Mouse (Mus musculus) midbrain, embryonic 12.5 days (tissue): ENCODE data around the gene Nmt2. TPM values are rescaled to one million over a fixed set of nuclear protein-coding genes. Genes with fewer than 3 reads are reported as not detected.

Experiments used
- ATAC-seq: fragments of 200-750 bp; cut with Nextera tagmentation; 2 replicates; pipeline ENCODE4 v1.8.0; 2017; ENCODE audit warnings: low read depth, moderate TSS enrichment, moderate library complexity; ENCODE audit not compliant: low FRiP score
- H3K27ac ChIP-seq: fragments of 300-500 bp; sonication (generic); replicated peaks from 2 replicates; pipeline ENCODE4 v1.5.1; 2016; ENCODE audit warnings: mild to moderate bottlenecking
- H3K27me3 ChIP-seq: fragments of 300-500 bp; sonication (generic); 2 replicates; pipeline ENCODE4 v1.6.1; 2016; ENCODE audit warnings: mild to moderate bottlenecking
- H3K36me3 ChIP-seq: fragments of 300-500 bp; sonication (generic); 2 replicates; pipeline ENCODE4 v1.6.1; 2016
- H3K4me1 ChIP-seq: fragments of 300-500 bp; sonication (generic); 2 replicates; pipeline ENCODE4 v1.6.1; 2016
- H3K4me2 ChIP-seq: fragments of 300-500 bp; sonication (generic); replicated peaks from 2 replicates; pipeline ENCODE4 v1.6.1; 2016; ENCODE audit warnings: mild to moderate bottlenecking, moderate library complexity
- H3K4me3 ChIP-seq: fragments of 300-500 bp; sonication (generic); 2 replicates; pipeline ENCODE4 v1.5.1; 2016; ENCODE audit warnings: mild to moderate bottlenecking
- H3K9ac ChIP-seq: fragments of 300-500 bp; sonication (generic); replicated peaks from 2 replicates; pipeline ENCODE4 v1.6.1; 2016; ENCODE audit warnings: mild to moderate bottlenecking, moderate library complexity
- H3K9me3 ChIP-seq: fragments of 300-500 bp; sonication (generic); 2 replicates; pipeline ENCODE4 v1.6.1; 2016; ENCODE audit warnings: mild to moderate bottlenecking
- whole genome bisulfite sequencing: fragments of 180-500 bp; shearing (Covaris S2); methylation state at CpG from one replicate; pipeline ENCODE4 v1.1.7; 2016; 5-methylcytosine and 5-hydroxymethylcytosine counted together
- polyA plus RNA-seq: library from polyadenylated mRNA; unstranded; fragments of >200 nt; fragmentation: Nextera tagmentation; extraction: Ambion mirVana; gene quantifications from 2 replicates; pipeline ENCODE4 v1.2.1, GENCODE M21; 2016

Gene Nmt2
- 67.1 and 69.2 TPM in 2 replicates for polyA plus RNA-seq

- H3K9me3 ChIP-seq = no peaks in the 10 kb centered on the region
- no peaks in the 10 kb centered on the region for H3K36me3 ChIP-seq
- peak within 1 kb of the TSS; percentile 77 for H3K9ac ChIP-seq
- 0% methylated on average over 80 of the region's 88 CpGs for WGBS
- peak within 1 kb of the TSS; percentile 84 for H3K4me2 ChIP-seq
- H3K27ac ChIP-seq = peak within 1 kb of the TSS; percentile 91
- H3K4me3 ChIP-seq = peak within 1 kb of the TSS; percentile 70
- H3K4me1 ChIP-seq = peaks cover 15% of the 10 kb centered on the region
- H3K27me3 ChIP-seq = no peaks in the 10 kb centered on the region
- peak; percentile 97 for ATAC-seq
Observed at GRCm38 (mm10) chr2:3283602-3284472, at the start of gene Nmt2. Gene Nmt2 (plus strand): TSS chr2:3284212.

- ATAC-seq = no peak
- 82% methylated on average over 5 of the region's 5 CpGs for WGBS
- no peak overlapping the region for H3K9ac ChIP-seq
- H3K27me3 ChIP-seq = no peaks in the 10 kb centered on the region
- no peaks in the 10 kb centered on the region for H3K4me1 ChIP-seq
- H3K4me3 ChIP-seq = no peak overlapping the region
- H3K9me3 ChIP-seq = no peaks in the 10 kb centered on the region
- no peaks in the 10 kb centered on the region for H3K36me3 ChIP-seq
- no peak overlapping the region for H3K4me2 ChIP-seq
- H3K27ac ChIP-seq = no peak overlapping the region
Observed at GRCm38 (mm10) chr2:3239255-3239654, 44.8 kb upstream of the Nmt2 start.

- no peak for ATAC-seq
Observed at GRCm38 (mm10) chr2:3244251-3244650, 39.8 kb upstream of the Nmt2 start.

GRCm38 (mm10) chr2:3251309-3251708 lies 32.7 kb upstream of the Nmt2 start:
- Histone ChIP-seq H3K27ac (no peak overlapping the region), H3K4me3 (no peak overlapping the region)

More at GRCm38 (mm10) chr2:3244251-3244650, 39.8 kb upstream of the Nmt2 start:
- H3K4me1 ChIP-seq = no peaks in the 10 kb centered on the region
- 77% methylated on average over 3 of the region's 3 CpGs for WGBS
- no peak overlapping the region for H3K4me2 ChIP-seq
- H3K27me3 ChIP-seq = no peaks in the 10 kb centered on the region
- no peak overlapping the region for H3K9ac ChIP-seq
- H3K36me3 ChIP-seq = no peaks in the 10 kb centered on the region
- H3K4me3 ChIP-seq = no peak overlapping the region
- H3K9me3 ChIP-seq = no peaks in the 10 kb centered on the region
- H3K27ac ChIP-seq = no peak overlapping the region

GRCm38 (mm10) chr2:3266466-3266865 lies 17.5 kb upstream of the Nmt2 start:
- ATAC-seq = no peak
- Histone ChIP-seq H3K4me1 (no peaks in the 10 kb centered on the region), H3K27me3 (no peaks in the 10 kb centered on the region), H3K36me3 (no peaks in the 10 kb centered on the region), H3K9ac (no peak overlapping the region), H3K9me3 (no peaks in the 10 kb centered on the region), H3K4me2 (no peak overlapping the region), H3K27ac (no peak overlapping the region), H3K4me3 (no peak overlapping the region)
- WGBS = 93% methylated on average over 3 of the region's 3 CpGs

More at GRCm38 (mm10) chr2:3251309-3251708, 32.7 kb upstream of the Nmt2 start:
- Histone ChIP-seq H3K9me3 (no peaks in the 10 kb centered on the region), H3K36me3 (no peaks in the 10 kb centered on the region), H3K9ac (no peak overlapping the region), H3K4me2 (no peak overlapping the region), H3K4me1 (no peaks in the 10 kb centered on the region), H3K27me3 (no peaks in the 10 kb centered on the region)
- 82% methylated on average over 2 of the region's 2 CpGs for WGBS
- ATAC-seq = no peak

- Histone ChIP-seq H3K9me3 (no peaks in the 10 kb centered on the region), H3K27me3 (no peaks in the 10 kb centered on the region), H3K4me3 (no peak overlapping the region), H3K9ac (no peak overlapping the region), H3K36me3 (no peaks in the 10 kb centered on the region), H3K4me1 (no peaks in the 10 kb centered on the region), H3K4me2 (no peak overlapping the region), H3K27ac (no peak overlapping the region)
- ATAC-seq = no peak
- 39% methylated on average over 3 of the region's 3 CpGs for WGBS
Observed at GRCm38 (mm10) chr2:3267879-3268278, 16.1 kb upstream of the Nmt2 start.

- WGBS = 86% methylated on average over 2 of the region's 2 CpGs
- Histone ChIP-seq H3K4me2 (no peak overlapping the region), H3K27ac (no peak overlapping the region), H3K9ac (no peak overlapping the region), H3K36me3 (no peaks in the 10 kb centered on the region), H3K9me3 (no peaks in the 10 kb centered on the region), H3K27me3 (no peaks in the 10 kb centered on the region), H3K4me3 (no peak overlapping the region), H3K4me1 (no peaks in the 10 kb centered on the region)
- no peak for ATAC-seq
Observed at GRCm38 (mm10) chr2:3273349-3273748, 10.7 kb upstream of the Nmt2 start.

GRCm38 (mm10) chr2:3276106-3276505 lies 7.9 kb upstream of the Nmt2 start:
- ATAC-seq = no peak
- Histone ChIP-seq H3K27me3 (no peaks in the 10 kb centered on the region), H3K4me2 (no peak overlapping the region), H3K36me3 (no peaks in the 10 kb centered on the region), H3K27ac (no peak overlapping the region), H3K4me1 (no peaks in the 10 kb centered on the region), H3K9me3 (no peaks in the 10 kb centered on the region), H3K4me3 (no peak overlapping the region), H3K9ac (no peak overlapping the region)
- WGBS = 80% methylated on average over 2 of the region's 2 CpGs

- H3K9ac ChIP-seq = no peak overlapping the region
- no peaks in the 10 kb centered on the region for H3K4me1 ChIP-seq
- H3K27me3 ChIP-seq = no peaks in the 10 kb centered on the region
- no peaks in the 10 kb centered on the region for H3K36me3 ChIP-seq
- WGBS = 86% methylated on average over 7 of the region's 7 CpGs
- H3K4me3 ChIP-seq = no peak overlapping the region
- ATAC-seq = no peak
- H3K4me2 ChIP-seq = no peak overlapping the region
- no peaks in the 10 kb centered on the region for H3K9me3 ChIP-seq
- H3K27ac ChIP-seq = no peak overlapping the region
Observed at GRCm38 (mm10) chr2:3277502-3277901, 6.5 kb upstream of the Nmt2 start.

- 85% methylated on average over 4 of the region's 4 CpGs for WGBS
Observed at GRCm38 (mm10) chr2:3281311-3281710, 2.7 kb upstream of the Nmt2 start.

GRCm38 (mm10) chr2:3282866-3283601 lies 978 bp upstream of the Nmt2 start:
- Histone ChIP-seq H3K9ac (peak overlapping the region; percentile 50), H3K36me3 (no peaks in the 10 kb centered on the region), H3K27me3 (no peaks in the 10 kb centered on the region), H3K9me3 (no peaks in the 10 kb centered on the region), H3K4me2 (peak overlapping the region; percentile 46), H3K27ac (peak overlapping the region; percentile 79), H3K4me1 (peaks cover 15% of the 10 kb centered on the region), H3K4me3 (peak overlapping the region; percentile 70)
- no peak for ATAC-seq
- 7% methylated on average over 12 of the region's 12 CpGs for WGBS

More at GRCm38 (mm10) chr2:3281311-3281710, 2.7 kb upstream of the Nmt2 start:
- Histone ChIP-seq H3K4me3 (no peak overlapping the region), H3K9me3 (no peaks in the 10 kb centered on the region), H3K9ac (no peak overlapping the region), H3K27me3 (no peaks in the 10 kb centered on the region), H3K27ac (no peak overlapping the region), H3K4me2 (no peak overlapping the region), H3K36me3 (no peaks in the 10 kb centered on the region), H3K4me1 (peaks cover 15% of the 10 kb centered on the region)
- ATAC-seq = no peak
